Mouse (Mus musculus) gastrocnemius, adult 2 months (tissue): ENCODE results near the gene Rpusd4. TPM values are rescaled to one million over a fixed set of nuclear protein-coding genes. Genes with fewer than 3 reads are reported as not detected.
A peak's percentile ranks its signal among the peaks of the same experiment; 100 is the strongest.

ENCODE experiments used
- DNase-seq: peaks from one replicate; pipeline ENCODE4 v3.0.0; 2022
- H3K27ac ChIP-seq: fragments of 200-600 bp; 2 replicates; pipeline ENCODE4 v1.8.1; 2022; ENCODE audit warnings: mild to moderate bottlenecking
- H3K4me3 ChIP-seq: fragments of 200-600 bp; 2 replicates; pipeline ENCODE4 v1.8.1; 2022; ENCODE audit warnings: mild to moderate bottlenecking, moderate library complexity
- CTCF ChIP-seq: fragments of 200-600 bp; IDR thresholded peaks from 2 replicates; pipeline ENCODE4 v1.8.1; 2022; ENCODE audit warnings: antibody characterized with exemption, mild to moderate bottlenecking, moderate library complexity
- intact Hi-C: fragments of 180-260 bp; cut with DNase I; formaldehyde crosslinking; loops from one replicate; pipeline ENCODE4 v1.15.1; 2025
- long read RNA-seq, 2 experiments: library from polyadenylated mRNA; stranded (forward); transcript quantifications; one replicate each; pipeline ENCODE4 v2.0.0; 2021
- total RNA-seq, 2 experiments: library from RNA; stranded (reverse); gene quantifications; 2 replicates each; pipeline ENCODE4 v1.2.3; 2021

Gene Rpusd4
- total RNA-seq: 1 to 10 TPM; 6.8 to 7.5 TPM
- long read RNA-seq, experiment 1, transcript Rpusd4-201 (7 exons, 1,821 nt): major isoform, 6 of 8 reads
- long read RNA-seq, experiment 1, partial matches to known transcripts: 1 of 8 reads
- long read RNA-seq, experiment 1, other reads (novel, unspliced or antisense): 1 of 8 reads
- long read RNA-seq, experiment 2, partial matches to known transcripts: 1 of 5 reads
- long read RNA-seq, experiment 2, other reads (novel, unspliced or antisense): 0 of 5 reads

DNA sequence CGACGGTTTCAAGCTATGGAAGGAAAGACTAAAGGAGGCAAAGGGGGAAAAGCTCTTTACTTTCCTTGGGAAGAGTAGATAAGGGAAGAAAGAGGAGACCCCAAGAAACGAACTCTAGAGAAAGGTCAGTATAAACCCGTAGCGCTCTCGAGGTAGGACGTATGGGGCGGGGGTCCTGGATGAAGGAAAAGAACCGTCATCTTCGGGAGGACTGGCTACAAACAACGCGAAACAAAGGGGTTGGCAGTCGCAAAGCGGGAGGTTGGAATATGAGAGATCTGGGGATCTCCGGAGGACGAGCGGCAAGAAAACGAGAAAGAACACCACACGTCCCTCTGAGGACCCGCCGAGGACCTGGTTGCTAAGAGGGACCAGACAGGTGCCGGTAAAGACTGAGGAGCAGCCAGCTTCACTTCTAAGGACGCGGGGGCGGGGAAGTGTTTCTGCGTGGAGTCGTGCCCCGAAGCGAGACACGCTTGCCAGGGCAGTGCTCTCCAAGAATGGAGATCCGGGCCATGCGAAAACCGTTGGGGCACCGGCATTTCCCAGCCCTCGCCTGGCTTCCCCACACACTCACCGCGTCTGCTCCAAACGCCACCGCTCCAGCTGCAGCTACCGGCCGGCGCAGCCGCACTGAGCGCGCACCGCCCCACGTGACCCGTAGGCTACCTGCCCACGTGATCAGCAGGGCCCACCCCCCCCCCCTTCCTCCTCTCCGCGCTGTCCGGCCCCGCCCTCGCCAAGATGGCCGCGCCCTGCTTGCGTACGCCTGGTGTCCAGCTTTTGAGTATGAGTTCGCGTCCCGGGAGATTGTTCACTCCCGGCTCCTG is at the start of gene Rpusd4, which contains the start of gene Fam118b:
Gene Rpusd4 (plus strand): TSS at position 720 of the 830 bp plus-strand sequence.
Gene Fam118b (minus strand): TSS at position 660 of the 830 bp plus-strand sequence.
- H3K4me3 ChIP-seq: peak within 1 kb of the TSS; percentile 74
- intact Hi-C loops: loop anchor here (5.0 kb wide), 2 partner anchors 55 to 150 kb away; partner anchors contain the start of genes Foxred1 and St3gal4

GRCm38 (mm10) chr9:35217963-35218362 is 49.7 kb upstream of the Rpusd4 start:
- Histone ChIP-seq H3K4me3 (peak overlapping the region; percentile 2; the same call in 1 of the 2 replicates), H3K27ac (peak overlapping the region; percentile 76)
- TF ChIP-seq CTCF: no peak
- intact Hi-C loops: no loop called here
- DNase-seq: no peak

More for the DNA sequence above, at the start of gene Rpusd4, which contains the start of gene Fam118b:
- peak; percentile 96 for DNase-seq
- peak within 1 kb of the TSS; percentile 87 for H3K27ac ChIP-seq
- TF ChIP-seq CTCF: no peak

DNA sequence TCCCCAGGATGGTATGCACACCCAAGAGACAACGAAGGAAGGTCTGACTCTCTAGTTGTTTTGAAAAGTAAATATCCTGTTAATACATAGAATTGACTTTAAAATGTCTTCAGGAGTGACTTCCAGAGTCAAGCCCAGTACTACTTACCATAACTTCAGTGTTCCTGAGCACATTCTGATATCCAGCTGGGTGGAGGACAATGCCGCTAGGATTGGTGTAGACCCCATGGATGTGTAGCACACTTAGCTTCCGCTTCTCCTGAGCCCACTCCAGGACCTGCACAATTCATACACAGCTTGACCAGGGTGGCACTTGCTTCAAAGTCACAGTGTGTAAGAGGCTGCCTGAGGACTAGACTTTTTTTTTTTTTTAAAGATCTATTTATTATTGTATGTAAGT is 44.2 kb upstream of the Rpusd4 start:
- intact Hi-C loops: no loop called here

GRCm38 (mm10) chr9:35228671-35229070 is 39.0 kb upstream of the Rpusd4 start:
- Histone ChIP-seq H3K4me3 (no peak overlapping the region), H3K27ac (peak overlapping the region; percentile 68)
- DNase-seq: peak; percentile 57
- intact Hi-C loops: no loop called here
- no peak for TF ChIP-seq CTCF

More for the DNA sequence above, 44.2 kb upstream of the Rpusd4 start:
- no peak for TF ChIP-seq CTCF
- no peak for DNase-seq
- H3K4me3 ChIP-seq: no peak overlapping the region
- H3K27ac ChIP-seq: no peak overlapping the region

DNA sequence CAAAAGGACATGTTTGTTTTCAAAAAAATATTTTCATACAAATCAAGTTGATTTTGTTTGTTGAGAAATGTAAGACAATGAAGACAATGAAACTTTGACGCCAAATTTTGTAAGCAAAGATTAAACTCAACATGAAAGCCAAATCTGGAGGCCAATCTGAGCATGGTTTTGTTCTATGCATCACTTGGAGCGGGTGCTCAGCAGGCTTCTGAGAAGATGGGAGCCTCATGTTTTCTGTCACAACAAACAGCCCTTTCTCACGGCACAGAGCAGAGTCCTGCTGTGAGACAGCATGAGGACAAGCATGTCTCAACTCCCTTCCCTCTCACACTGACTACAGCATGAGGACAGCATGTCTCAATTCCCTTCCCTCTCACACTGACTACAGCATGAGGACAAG is 31.7 kb upstream of the Rpusd4 start:
- no peak for TF ChIP-seq CTCF
- intact Hi-C loops: loop anchor here (5.0 kb wide), 1 partner anchor 39 kb away; no protein-coding TSS in a partner anchor
- H3K4me3 ChIP-seq: no peak overlapping the region

DNA sequence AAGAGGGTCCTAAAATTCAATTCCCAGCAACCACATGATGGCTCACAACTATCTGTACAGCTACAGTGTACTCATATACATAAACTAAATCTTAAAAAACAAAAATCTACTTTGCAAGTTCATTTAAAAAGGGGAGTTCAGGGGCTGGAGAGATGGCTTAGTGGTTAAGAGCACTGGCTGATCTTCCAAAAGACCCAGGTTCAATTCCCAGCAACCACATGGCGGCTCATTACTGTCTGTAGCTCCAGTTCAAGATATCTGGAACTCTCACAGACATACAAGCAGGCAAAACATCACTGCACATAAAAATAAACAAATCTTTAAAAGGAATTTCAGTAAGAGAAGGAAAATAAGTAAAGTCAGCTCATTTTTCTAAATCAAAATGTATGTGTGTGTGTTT is 29.3 kb upstream of the Rpusd4 start:
- intact Hi-C loops: loop anchor here (5.0 kb wide), 1 partner anchor 41 kb away; no protein-coding TSS in a partner anchor

More for the DNA sequence above, 31.7 kb upstream of the Rpusd4 start:
- peak overlapping the region; percentile 28; the same call in 1 of the 2 replicates for H3K27ac ChIP-seq
- DNase-seq: no peak

GRCm38 (mm10) chr9:35238915-35239571 is 28.6 kb upstream of the Rpusd4 start:
- DNase-seq: peak; percentile 59
- Histone ChIP-seq H3K27ac (peak overlapping the region; percentile 67), H3K4me3 (no peak overlapping the region)
- intact Hi-C loops: loop anchor here (5.0 kb wide), 1 partner anchor 42 kb away; no protein-coding TSS in a partner anchor
- no peak for TF ChIP-seq CTCF

More for the DNA sequence above, 29.3 kb upstream of the Rpusd4 start:
- Histone ChIP-seq H3K27ac (peak overlapping the region; percentile 67), H3K4me3 (no peak overlapping the region)
- TF ChIP-seq CTCF: no peak
- DNase-seq: no peak

GRCm38 (mm10) chr9:35239734-35240133 is 27.9 kb upstream of the Rpusd4 start:
- peak; percentile 42 for TF ChIP-seq CTCF
- H3K27ac ChIP-seq: peak overlapping the region; percentile 67
- H3K4me3 ChIP-seq: no peak overlapping the region
- intact Hi-C loops: loop anchor here (5.0 kb wide), 1 partner anchor 42 kb away; no protein-coding TSS in a partner anchor
- DNase-seq: no peak

DNA sequence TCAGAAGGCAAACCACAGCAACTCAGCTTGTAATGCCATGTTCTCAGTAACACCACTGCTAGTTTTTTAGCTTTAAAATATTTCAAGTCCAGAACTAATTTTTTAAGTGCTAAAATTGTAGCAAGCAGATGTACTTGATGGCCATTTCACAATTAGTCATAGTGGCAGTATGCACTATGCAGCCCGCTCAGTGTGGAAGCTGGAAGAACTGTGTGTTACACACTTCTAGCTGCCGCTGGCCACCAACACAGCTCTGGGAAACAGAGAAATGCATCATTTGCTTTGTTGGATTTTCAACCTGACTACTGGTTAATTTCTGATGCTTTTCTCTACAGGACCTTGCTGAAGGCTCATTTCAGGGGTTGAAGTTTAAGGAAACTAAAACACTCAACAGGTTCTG is 20.3 kb upstream of the Rpusd4 start:
- no peak overlapping the region for H3K4me3 ChIP-seq
- no peak overlapping the region for H3K27ac ChIP-seq
- intact Hi-C loops: no loop called here
- TF ChIP-seq CTCF: no peak
- no peak for DNase-seq

- DNase-seq: no peak
- Histone ChIP-seq H3K27ac (no peak overlapping the region), H3K4me3 (no peak overlapping the region)
- TF ChIP-seq CTCF: no peak
- intact Hi-C loops: no loop called here
Measured at GRCm38 (mm10) chr9:35249476-35249875, 18.2 kb upstream of the Rpusd4 start.

GRCm38 (mm10) chr9:35257365-35257764 is 10.3 kb upstream of the Rpusd4 start:
- Histone ChIP-seq H3K27ac (no peak overlapping the region), H3K4me3 (no peak overlapping the region)
- no peak for TF ChIP-seq CTCF
- no peak for DNase-seq
- intact Hi-C loops: no loop called here

DNA sequence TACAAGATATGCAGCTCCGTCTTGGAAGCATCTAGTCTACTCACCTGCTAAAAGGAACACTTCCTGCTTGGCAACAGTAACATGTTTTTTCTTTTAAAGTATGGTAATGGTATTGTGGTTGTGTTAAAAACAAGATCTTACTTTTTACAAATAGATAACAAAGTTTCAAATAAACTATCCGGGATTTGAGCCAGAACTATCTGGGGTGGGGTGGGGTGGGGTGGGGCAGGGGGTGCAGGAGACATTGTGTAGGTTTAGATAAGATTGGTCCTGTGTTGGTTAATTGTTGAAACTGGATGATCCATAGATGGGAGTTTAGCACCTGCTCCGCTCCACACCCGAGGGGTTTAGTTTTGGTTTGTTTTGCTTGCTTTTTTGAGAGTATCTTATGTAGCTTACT is 5.2 kb upstream of the Rpusd4 start:
- DNase-seq: no peak
- H3K27ac ChIP-seq: no peak overlapping the region
- TF ChIP-seq CTCF: no peak
- no peak overlapping the region for H3K4me3 ChIP-seq
- intact Hi-C loops: no loop called here
